Mouse (Mus musculus): ENCODE results near the gene Ksr1.
"Not testable (repeated sequence)": the region's sequence is repeated elsewhere in the genome, so short reads cannot be mapped to it uniquely, and the experiment has no call there.

Gene Ksr1

GRCm38 (mm10) chr11:79013056-79013455 lies 133.2 kb downstream of the Ksr1 start:
- DNase-seq (ENCODE audit: low read depth, low spot score): no peak

- no peak for DNase-seq (ENCODE audit: low read depth, low spot score)
Observed at GRCm38 (mm10) chr11:79012529-79012928, 133.7 kb downstream of the Ksr1 start.

- DNase-seq (ENCODE audit: low read depth, low spot score): no peak
Observed at GRCm38 (mm10) chr11:79008891-79009290, 137.3 kb downstream of the Ksr1 start.

DNA sequence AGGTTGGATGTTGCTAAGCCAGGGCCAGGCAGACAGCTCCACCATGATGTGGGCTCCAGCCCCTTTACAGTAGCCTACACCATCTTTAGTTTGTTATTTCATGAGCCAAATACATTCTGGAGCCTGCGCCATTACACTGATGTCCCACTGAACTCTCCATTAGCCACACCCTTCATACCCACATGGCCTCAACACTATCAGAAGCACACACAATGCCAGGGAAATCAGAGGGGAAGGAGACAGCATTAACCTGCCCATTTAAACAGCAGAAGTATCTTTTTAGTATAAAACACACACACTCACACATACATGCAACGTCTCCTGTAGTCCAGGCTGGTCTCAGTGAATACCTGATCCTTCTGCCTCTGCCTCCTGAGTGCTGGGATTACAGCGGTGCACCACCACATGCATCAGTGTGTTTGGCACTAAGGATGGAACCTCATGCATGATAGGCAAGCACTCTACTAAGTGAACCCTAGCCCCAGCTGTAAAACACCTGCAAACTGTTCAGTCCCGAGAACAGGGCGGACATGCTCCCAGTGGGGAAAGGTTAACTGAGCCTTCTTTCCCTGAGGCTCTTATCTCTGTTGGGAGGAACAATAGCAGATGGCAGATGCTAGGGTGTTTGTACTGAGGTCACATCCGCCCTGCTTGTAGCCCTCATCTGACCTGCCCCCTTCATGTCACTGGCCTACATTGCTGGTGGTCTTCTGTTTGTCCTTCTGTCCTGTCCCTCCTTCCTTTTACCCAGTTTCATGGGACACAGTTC lies 138.0 kb downstream of the Ksr1 start:
- DNase-seq (ENCODE audit: low read depth, low spot score): no peak

- not testable (repeated sequence) for DNase-seq (ENCODE audit: low read depth, low spot score)
Observed at GRCm38 (mm10) chr11:79007356-79007755, 138.9 kb downstream of the Ksr1 start.

GRCm38 (mm10) chr11:79006417-79006816 lies 139.8 kb downstream of the Ksr1 start:
- no peak for DNase-seq (ENCODE audit: low read depth, low spot score)

DNA sequence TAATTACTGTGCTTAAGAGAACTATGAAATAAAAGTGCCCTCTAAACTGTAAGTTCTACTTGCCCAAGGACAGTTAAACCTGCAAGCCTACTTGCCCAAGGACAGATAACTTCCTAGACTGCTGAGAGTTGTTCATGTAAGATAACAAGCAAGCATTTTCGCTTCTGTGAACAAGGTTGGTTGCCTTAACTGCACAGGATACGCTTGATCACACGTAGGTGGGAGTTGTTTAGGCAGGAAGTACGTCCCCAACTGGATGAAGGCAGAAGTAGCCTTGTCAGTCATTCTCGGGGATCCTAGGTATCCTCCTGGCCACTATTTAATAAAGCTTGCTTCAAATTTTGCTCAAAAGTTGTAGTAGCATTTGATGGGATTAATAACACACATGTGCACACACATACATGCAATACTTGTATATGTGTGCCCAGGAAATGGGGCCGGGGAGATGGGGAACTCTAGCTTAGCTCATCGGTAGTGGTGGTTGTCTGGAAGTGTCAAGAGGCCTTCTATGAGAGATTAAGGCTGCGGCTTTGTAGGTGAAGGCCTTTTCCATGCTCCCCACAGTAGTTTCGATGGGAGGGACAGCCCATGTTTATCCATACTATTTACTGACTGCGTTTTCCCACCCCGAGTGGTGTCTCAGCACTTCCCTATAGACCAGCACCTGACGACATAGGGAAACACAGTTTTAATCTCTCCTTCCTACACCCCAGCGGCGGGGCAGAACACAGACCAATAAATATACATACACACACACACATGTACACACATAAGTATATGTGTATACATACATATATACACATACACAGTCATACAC lies 140.4 kb downstream of the Ksr1 start:
- no peak for DNase-seq (ENCODE audit: low read depth, low spot score)

DNA sequence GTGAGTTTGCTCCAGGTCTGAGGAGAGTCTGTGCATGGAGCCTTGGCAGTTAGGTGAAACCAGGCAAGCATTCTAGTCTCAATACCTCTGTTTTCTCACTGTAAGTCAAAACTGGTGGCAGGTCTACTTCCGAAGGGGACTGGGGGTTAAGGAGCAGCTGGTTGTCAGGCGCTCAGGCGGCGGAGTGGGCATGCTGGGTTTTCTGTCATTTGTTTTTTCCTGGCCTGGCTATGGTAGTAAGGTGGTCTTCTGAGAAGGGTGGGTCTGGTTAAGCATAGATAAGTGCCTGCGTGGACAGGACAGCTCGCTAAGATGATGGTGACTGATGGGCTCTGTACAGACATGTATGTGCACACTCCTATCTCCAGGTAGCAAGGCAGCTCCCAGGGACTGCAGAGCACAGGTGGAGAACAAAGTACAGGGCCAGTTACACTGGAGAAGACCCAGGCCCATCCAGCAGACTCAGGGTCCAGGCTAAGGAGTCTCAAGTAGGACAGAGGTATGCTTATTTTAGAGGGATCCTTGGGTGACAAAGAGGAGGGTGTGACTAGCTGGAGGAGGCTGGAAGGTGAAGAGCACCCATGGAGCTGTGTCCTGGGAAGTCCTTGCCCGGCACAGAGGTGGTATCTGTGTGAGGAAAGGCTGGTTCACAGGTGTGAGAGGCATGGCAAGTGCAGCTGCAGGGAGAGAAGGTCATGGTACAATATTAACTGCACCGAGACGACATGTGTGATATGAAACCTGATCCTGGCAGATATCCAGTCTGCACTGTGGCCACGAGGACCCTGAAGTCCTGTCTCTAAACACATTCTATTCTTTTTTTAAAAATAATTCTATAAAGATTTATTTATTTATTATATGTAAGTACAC lies 142.2 kb downstream of the Ksr1 start:
- no peak for DNase-seq (ENCODE audit: low read depth, low spot score)

DNA sequence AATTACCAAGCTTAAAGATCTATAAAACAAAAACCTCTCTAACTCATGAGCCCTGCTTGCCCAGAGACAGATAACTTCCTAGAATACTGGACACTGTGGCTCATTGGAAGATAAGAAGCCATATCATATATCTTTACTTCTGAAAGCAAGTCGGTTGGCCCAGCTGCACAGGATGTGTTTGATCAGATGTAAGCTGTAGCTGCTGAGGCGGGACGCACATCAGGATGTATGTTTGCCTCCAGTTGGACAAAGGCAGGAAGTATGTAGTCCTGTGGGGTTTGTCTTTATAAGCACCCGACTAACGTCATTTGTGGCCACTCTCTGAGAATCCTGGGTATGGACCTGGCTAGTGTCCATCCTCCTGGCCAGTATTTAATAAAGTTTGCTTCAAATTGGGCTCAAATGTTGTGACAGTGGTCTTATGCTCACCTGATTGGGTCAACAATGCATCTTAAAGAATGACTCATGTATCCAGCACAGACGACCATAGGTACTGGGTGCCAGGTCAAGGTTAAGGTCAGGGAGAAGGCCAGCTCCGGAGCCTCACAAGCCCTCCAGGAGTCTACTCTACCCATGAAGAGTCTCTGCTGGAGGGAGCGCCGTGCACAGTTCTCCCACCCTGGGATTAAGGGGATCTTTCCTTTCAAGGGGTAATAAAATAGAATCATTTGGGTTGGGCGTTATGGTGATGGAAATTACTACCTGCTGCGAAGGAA lies 143.0 kb downstream of the Ksr1 start:
- no peak for DNase-seq (ENCODE audit: low read depth, low spot score)

DNA sequence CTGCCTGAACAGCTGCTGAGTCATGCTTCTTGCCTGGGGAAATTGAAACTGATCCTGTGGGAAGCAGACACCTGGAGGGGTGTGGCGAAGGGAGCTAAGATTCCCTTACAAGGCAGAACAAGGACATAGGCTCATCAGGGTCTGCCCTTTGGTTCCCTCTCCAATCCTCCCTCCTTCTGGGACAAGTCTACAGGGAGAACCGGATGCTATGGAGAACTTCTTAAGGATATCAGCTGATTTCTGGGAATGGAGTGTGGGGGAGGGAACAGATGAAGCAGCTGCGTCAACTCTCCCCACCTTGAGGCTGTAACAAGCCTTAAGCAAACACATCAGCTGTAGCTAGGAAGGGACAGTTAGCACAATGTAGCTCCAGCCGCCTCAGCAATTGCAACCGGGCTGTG lies 143.7 kb downstream of the Ksr1 start:
- no peak for DNase-seq (ENCODE audit: low read depth, low spot score)

- no peak for DNase-seq (ENCODE audit: low read depth, low spot score)
Observed at GRCm38 (mm10) chr11:79001871-79002270, 144.3 kb downstream of the Ksr1 start.

- DNase-seq (ENCODE audit: low read depth, low spot score): no peak
Observed at GRCm38 (mm10) chr11:78999118-78999517, 147.1 kb downstream of the Ksr1 start.

- DNase-seq (ENCODE audit: low read depth, low spot score): not testable (repeated sequence)
Observed at GRCm38 (mm10) chr11:78990875-78991543, 155.2 kb downstream of the Ksr1 start.

- no peak for DNase-seq (ENCODE audit: low read depth, low spot score)
Observed at GRCm38 (mm10) chr11:78990096-78990495, 156.1 kb downstream of the Ksr1 start.

DNA sequence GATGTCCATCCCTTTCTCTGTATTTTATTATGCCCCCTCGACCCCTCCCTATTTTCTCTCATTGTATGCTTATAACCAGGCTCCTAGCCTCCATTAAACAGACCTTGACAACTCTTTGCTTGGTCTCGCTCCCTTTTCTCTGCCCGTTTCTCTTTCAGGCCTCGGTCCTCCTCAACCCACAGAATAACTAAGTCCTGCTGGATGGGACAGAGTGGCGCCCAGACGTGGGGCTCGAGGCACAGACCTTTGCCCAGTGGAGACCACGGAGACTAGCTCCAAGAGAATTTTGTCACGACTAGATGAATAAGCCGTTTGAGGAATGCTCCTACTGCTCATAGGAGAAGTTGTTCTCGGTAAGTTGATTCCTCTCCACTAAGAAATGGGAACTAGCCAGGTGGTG lies 157.0 kb downstream of the Ksr1 start:
- DNase-seq (ENCODE audit: low read depth, low spot score): not testable (repeated sequence)

GRCm38 (mm10) chr11:78986311-78987002 lies 159.8 kb downstream of the Ksr1 start:
- DNase-seq (ENCODE audit: low read depth, low spot score): no peak

DNA sequence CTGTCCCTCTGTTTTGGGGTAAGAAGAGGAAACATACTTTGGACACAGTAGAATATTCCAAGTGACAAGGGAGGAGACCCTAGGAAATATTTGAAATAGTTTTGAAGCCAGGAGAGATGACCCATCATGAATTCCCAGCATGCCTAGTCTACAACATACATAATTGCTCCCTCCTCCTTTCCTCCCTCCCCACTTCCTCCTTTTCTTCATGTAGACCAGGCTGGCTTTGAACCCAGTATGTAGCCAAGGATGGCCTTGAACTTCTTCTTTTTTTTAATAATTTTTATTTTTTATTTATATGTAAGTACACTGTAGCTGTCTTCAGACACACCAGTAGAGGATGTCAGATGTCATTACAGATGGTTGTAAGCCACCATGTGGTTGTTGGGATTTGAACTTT lies 160.7 kb downstream of the Ksr1 start:
- no peak for DNase-seq (ENCODE audit: low read depth, low spot score)

- no peak for DNase-seq (ENCODE audit: low read depth, low spot score)
Observed at GRCm38 (mm10) chr11:78984483-78985177, 161.6 kb downstream of the Ksr1 start, which contains the start of gene Lgals9. Gene Lgals9, minus strand, starts transcription at chr11:78984946.

DNA sequence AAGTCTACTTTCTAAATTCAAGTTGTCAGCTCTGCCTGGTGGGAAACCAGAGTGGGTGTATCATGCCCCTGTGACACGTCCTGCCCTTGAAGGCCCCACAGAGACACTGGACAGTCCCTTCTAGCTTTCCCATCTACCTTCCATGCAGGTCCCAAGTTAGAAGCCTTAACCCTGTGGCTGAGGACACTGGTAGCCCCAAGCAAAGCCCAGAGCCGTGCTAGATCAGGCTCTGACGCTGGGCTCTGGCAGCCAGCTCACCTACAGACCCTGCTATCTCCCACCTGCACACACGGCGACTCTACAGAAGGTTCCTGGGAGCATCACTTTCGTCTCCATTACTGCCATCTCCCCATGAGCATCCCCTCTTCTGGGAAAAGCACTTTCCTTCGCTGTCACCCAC lies 162.7 kb downstream of the Ksr1 start:
- no peak for DNase-seq (ENCODE audit: low read depth, low spot score)
